Mouse (Mus musculus) thymus, postnatal 25 days (tissue): ENCODE data around the gene Gcnt1.

Experiments
- DNase-seq: peaks from one replicate; pipeline ENCODE4 v3.0.0; 2022

Gene Gcnt1

DNA sequence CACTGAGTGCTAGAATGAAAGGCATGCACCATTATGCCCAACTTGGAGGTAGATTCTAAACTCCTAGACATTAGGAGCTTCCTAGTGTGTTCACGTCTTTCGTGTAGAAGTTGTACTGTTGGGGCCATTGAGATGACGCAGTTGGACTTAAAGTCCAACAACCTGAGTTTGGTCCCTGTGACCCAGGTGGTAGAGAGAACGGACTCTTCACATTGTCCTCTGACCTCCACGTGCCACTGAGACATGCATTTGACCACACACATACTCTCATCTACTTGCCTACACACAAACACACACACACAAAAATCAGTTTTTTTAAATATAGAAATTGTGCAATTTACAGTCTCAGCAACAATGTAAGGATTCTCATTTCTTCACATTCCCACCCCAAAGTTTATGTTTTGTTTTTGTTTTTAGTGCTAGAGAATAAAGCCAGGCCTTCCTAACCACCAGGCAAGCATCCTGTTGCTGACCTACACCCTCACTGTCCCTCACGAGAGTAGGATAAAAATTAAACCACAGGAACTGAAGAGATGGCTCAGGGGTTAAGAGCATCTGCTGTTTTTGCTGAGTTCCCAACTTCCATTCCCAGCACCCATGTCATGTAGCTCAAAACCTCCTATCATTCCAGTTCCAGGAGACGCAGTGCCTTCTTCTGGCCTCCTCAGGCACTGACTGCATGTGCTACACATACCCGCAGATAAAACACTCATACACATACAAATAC is 6.1 kb downstream of the Gcnt1 start:
- DNase-seq: no peak

DNA sequence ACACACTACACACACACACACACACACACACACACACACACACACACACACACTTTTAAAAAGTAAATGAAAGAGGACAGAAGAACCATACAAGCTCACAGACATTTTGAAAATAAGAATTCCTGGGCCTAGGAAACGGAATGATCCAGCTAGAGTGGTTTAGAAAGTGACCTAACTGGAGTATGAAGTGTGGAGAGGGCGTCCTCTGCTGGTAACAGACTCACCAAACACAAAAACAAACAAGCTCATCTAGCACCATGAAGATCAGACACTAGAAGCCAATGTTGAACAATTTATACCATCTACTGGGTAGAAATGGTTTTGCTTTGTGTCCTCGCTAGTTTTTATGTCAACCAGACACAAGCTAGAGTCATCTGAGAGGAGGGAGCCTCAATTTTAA is 7.9 kb downstream of the Gcnt1 start:
- DNase-seq: peak; percentile 3

DNA sequence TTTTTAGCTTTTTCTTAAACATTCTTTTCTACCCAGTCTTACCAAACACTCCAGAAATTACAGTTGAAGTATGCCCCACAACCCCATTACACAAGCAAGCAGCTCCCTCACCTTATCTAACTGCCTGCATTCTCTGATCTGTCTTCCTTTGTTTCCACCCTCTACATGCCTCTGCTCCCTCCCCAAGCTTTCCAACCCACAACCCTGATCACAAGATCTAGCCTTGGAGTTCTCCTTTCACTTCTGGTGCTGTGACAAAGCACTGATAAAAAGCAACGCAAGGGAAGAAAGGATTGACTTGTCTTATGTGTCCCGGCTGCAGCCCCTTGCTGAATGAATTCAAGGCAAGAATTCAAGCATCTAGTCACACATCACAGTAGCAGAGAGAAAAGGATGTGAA is 11.5 kb downstream of the Gcnt1 start:
- DNase-seq: no peak

DNA sequence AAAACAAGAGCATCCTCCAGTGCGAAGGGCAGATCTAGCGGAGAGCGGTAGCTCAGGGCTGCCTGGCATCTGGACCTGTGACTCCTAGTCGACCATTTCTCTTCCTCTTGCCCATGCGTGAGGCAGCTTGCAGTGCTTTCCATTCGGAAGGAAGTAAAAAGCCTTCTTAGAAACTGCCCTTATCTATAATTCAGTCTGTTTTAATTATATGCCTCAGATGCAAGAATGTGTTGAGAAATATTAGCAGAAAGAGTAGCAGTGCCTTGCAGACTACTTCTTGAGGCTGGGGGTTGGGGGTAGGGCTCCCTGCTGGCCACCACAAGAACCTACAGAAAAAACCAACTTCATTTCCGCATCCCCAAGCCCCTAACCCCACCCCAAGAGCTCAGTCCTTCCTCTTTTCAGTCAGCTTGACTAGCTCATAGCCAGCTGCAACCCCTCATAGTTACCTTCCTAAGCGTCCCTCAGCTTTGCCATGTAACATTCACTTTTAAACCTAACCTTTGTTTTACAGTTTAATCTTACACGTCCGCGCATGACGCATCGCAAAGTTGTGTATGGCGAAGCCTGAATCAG is 13.2 kb downstream of the Gcnt1 start:
- DNase-seq: no peak

DNA sequence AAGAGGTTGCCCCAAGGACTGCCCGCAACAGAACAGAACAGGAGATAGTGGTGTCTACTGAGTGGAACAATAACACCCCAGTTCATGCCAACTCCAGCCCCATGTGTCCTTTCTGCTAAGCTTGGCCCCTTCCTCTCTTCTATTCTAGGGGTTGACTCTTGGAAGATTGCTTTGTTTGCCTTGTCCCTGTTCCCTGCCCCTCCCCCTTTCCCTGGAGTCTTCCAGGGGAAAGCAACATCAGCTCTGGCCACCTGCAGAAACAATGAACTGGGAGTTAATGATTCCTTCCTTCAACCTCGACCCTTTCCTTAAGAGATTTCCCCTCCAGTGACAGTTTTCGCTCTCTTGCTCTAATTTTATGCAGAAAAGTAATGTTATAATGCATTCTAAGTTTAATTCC is 15.3 kb downstream of the Gcnt1 start:
- no peak for DNase-seq

DNA sequence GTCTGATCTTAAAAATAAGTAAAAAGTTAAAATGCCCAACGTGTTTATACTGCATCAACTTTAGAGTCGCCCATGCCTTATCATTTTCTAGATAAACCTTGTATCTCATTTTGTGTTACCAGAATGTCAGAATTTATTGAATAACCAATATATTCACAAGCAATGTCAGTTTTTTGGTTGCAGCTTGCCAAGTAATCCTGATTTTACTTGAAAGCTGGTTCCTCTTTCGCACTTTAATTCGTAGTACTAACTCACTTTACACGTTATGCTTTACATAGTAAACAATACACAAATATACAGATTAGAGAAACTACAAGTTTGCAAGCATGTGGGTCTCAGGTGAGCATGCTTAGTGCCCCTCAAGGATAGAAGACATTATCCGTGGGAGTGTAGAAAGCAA is 15.7 kb downstream of the Gcnt1 start:
- no peak for DNase-seq

DNA sequence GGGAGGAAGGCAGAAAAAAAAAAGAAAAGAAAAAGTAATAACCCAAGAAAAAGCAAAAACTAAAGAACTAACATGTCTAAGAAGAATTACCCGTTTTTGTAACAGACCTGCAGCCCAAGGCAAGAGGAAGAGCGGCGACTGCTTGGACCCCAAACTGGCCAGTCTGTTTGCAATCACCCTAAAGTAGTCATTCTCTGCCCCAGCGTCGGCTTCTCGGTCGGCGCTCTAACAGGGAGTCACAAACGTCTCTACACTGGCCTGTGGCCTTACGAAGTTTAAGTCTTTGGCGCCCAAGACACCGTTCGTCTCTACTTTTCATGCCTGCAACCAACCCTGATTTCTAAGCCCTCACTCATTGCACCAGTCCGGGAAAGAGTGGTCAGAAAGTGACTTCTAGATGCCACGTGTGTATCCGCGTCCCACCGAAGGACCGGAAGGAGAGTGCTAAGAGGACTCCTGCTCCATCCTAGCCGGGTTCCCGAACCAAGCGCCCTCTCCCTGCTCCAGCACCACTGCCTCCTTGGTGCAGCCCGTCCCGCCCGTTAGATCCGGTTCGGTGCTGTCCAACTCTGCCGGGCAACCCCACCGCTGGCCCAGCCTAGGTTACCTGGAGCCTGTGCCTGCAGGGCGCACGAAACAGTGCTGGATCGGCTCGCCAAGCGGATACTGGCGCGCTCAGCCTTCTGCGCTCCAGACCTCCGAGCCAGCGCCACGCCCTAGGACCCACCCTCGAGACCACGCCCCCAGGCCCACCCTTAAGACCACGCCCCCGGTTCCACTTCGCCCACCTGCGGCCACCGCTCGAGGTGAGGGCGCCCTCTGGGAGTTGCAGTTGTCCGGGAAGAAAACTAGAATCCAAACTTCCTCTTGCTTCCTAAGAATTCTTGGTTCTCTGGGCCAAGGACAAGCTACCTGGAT is 16.4 kb downstream of the Gcnt1 start:
- DNase-seq: peak; percentile 81

DNA sequence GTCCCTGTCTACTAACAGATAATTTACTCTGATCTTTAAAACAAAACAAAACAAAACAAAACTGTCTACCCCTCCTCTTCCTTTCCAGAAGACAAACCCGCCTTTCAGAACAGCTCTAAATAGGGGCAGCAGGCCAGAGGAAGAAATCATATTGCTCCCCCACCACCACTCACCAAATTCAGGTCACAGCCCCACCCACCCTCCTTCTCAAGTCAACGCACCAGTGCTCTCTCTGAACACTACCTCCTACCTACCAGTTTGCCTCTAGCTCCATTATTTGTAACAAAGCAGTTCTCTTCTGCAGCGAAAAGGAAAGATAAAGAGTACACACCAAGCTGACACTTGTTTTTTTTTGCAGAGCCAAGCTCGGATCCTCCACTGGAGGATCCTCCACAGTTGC is 17.3 kb downstream of the Gcnt1 start:
- DNase-seq: no peak

DNA sequence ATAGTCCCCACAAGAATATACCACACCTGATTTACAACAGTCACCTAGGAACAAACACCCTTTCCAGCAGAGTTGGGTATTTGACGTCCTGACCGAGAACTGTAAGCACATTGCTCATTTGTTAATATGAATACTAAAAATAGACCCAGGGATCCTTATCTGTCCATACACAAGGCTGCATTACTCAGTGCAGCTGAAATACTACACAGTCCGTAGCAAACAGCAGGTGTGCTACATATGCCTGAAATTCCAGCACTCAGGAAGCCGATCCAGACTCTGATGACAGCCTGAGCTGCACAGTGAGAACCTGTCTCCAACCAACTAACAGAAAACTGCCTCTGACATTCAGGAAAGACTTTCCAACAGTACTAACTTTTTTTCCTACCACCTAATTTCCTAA is 17.8 kb downstream of the Gcnt1 start:
- no peak for DNase-seq

DNA sequence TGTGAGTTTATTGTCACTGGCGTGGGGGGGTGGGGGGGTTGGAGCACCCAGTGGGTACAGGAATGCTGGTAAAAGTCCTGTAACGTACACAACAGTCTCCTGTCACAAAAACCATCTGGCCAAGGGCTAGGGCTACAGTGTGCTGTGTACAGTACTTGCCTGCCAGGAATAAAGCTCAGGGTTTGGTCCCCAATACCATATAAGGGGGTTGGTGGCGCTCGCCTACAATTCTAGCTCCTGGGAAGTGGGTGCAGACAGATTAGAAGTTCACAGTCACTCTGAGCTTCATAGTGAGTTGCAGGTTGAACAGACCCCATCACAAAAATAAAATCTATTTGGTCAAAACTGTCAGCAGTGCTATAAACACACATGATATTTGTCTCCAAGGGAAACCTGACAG is 18.3 kb downstream of the Gcnt1 start:
- no peak for DNase-seq

DNA sequence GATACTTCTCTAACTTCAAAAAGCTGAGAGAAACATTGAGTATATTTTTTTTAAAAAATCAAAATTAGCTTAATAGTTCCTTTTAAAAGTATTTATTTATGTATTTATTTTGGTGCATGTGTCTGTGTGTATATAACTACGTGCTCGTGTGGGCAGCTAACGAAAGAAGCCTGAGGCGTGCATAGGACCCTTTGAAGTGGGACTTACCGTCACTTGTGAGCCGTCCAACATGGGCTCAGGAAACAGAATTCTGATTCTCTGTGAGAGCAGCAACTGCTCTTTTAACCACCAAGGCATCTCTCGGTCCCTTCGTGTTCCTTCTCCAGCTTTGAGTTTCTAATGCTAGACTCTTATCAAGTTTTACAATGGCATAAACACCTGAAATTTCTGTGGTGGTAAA is 18.9 kb downstream of the Gcnt1 start:
- no peak for DNase-seq

DNA sequence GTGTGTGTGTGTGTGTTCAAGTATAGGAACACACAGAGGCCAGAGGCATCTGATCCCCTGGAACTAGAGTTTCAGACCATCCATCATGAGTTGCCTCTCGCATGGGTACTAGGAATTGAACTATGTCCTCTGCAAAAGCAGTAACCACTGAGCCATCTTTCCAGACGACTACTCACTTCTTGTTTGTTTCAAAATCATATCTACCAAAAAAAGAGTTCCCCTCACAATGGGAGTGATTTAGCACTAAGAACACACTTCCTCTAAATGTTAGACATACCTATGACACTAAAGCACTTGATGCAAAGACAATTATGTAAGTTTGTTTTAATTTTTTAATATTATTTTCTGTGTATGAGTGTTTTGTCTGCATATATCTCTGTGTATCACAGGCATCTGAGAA is 24.8 kb downstream of the Gcnt1 start:
- DNase-seq: no peak

DNA sequence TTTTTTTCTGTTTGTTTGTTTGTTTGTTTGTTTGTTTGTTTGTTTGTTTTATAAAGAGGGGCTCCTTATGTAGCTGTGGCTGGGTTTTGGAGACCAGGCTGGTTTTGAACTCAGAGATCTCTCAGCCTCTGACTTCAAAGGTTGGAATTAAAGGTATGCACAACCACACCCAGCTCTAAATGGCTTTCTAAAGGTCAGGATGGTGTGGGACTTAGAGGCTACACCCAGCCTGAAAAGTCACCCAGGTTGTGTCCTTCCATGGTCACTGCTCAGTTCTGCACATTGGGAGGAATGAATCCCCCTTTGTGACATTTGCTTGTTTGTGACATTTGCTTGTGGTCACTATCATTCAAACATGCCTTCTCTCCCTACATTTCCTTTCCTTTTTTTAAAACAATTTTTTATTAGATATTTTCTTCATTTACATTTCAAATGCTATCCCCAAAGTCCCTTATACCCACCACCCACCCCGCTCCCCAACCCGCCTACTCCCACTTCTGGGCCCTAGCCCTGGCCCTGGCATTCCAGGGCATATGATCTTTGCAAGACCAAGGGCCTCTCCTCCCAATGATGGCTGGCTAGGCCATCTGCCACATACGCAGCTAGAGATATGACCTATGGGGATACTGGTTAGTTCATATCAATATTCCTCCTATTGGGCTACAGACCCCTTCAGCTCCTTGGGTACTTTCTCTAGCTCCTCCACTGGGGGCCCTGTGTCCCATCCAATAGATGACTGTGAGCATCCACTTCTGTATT is 25.7 kb downstream of the Gcnt1 start:
- no peak for DNase-seq

DNA sequence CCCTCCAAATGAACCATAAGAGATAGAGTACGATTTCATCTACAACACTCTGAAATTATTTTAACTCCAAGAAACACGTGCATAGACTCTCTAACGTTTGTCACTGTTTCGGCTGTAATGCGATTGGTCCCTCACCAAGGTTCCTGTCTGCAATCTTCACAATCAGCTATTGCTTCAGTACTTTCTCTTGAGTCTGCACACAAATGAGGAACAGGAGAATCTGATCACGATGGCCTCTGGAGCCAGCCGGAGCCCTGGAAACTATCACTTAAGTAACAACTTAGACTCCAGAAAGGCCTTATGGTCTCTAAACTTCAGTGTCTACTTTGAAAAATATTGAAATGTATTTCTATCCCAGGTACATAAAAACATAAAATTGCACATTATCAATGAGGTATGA is 27.8 kb downstream of the Gcnt1 start:
- DNase-seq: no peak

DNA sequence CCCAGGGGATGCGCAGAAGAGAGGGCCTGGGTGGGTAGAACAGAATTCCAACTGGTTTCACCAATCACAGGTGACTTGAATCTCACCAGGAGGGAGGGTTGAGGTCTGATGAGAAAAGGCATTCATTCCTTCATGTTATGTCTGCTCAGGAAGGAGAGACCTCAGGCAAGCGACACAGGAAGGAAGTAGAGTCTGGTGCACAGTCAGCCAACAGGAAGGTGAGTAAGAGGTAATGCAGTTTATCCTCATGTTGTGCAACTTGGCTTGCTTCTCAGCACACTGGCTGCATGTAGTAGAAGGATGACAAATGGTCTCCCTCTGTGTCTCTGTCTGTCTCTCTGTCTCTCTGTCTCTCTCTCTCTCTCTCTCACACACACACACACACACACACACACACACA is 33.1 kb downstream of the Gcnt1 start:
- no peak for DNase-seq

DNA sequence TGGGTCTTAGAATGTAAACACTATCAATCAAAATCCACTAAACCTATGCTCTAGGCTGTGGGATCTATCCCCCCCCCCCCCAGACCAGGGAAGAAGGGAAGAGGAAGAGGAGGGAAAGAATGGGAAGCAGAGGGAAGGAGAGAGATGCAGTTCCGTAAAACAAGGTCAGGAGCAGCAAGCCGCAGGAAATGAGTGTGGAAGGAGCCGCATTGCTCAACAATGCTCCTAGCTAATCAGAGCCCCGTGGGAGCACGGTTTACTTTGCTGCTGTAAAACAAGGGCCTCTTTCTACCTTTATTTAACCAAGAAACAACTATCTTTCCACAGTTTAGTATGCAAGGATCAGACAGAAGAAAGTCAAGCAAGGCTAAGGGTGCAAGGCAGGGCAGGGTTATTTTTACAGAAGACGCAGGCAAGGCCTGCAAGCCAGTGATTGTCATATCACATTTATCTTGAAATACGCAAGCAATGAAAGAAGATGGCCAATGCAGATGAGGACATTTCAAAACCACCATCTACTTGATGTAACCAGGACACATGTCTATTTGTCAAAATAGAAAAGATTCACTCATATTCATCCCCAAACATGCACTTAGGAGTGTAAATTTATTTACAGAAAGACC is 35.5 kb downstream of the Gcnt1 start:
- no peak for DNase-seq

DNA sequence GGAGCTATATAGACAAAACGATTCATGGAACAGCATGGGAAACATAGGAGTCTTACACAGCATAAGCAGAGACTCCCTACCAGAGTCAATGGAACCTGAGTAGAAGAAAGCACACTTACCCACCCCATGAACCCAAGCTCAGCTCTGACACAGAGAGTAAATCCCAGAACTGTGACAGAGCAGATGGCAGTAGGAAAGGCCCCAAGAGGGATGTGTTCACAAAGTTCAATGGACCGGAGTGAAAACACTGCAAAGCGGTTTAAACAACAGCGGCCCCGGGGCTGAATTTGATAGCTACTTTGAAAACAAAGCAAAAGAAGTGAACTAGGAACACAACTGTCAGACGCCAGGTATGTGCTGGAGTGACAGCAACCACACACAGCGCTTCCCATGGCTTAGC is 36.0 kb downstream of the Gcnt1 start:
- DNase-seq: no peak

DNA sequence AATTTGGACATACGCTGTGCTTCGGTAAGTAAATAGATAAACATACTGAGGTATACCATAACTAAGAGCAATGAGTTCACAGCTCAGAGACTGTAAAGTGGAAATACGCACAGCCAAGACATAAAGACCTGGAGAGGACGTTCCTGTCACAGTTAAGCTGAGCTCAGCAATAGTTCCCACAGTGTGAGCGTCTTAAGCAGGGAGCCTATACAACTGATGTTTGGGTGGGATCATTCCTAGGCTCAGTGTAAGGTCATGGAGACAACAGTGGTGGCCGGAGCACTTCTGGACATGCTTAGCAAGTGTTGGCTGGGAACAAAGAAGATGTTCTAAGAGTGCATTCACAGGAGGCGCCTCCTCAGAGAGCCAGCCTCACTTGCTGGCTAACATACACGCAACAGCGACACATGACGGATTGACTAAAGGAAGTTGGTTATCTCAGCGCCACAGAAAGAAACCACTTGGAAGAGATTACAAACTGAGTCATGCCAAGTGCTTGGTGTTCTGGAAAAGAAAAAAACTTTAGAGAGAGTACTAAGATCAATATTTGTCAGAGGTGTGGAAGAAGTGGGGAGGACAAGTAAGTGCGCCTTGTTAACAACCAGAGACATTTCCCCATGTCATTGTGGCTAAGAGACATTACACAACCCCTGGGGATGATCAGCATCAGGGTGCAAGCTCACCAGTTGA is 37.9 kb downstream of the Gcnt1 start:
- no peak for DNase-seq

DNA sequence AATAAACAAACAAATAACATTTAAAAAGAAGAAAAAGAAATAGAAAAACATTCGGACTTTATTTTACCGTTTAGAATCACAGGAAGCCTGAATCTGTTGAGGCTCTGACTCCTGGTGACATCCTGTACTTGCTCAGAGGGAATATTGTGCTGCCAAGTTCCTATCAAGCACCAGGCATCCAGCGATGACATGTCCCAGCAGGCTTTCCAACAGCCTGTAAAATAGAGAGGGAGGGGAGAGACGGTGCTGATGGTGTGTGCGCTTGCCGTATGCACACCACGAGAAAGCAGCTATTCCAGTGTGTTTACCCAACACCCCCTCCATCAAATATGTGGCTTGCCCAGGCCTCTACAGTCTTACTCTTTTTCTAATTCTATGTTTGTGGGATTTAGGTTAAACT is 39.6 kb downstream of the Gcnt1 start:
- no peak for DNase-seq

DNA sequence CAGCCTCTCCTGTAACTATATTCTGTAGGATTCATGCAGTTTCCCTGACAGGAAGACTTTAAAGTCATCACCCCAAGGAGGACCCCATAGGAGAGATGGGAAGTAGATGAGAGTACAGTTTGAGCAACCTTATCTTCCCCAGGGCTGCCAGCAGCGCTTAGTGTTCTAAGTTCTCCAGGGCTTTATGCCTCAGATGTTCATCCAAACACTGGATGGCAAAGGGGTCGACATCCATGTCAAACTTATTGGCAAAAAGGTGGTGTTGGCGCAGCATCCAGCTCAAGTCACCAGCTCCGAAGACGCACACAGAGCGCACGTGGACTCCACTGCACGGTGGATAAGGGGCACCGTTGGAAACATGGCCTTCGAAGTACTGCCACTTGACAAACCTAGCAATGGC is 43.7 kb downstream of the Gcnt1 start:
- no peak for DNase-seq

DNA sequence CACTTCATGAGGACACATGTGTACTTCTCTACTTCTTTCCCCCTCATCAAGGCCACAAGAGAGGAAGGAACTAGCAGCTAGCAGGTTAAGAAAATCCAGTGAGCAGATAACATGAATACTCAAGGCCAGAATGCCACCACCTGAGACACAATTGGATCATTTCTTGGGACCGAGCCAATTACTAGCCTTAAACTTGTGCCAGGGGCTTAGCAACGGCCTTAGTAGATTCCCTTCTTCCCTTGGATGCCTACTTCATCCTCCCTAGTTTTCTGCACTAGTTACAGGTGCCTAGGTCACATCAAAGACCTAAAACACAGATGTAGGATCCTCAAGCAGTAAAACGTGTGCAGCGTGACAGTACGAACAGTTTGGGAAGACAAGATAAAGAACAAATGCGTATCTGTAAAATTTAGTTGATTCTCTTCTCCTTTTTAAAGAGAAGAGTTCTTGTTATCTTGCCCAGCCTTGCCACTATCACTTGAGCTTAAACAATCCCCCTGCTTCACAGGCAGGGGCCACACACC is 44.7 kb downstream of the Gcnt1 start:
- DNase-seq: no peak

DNA sequence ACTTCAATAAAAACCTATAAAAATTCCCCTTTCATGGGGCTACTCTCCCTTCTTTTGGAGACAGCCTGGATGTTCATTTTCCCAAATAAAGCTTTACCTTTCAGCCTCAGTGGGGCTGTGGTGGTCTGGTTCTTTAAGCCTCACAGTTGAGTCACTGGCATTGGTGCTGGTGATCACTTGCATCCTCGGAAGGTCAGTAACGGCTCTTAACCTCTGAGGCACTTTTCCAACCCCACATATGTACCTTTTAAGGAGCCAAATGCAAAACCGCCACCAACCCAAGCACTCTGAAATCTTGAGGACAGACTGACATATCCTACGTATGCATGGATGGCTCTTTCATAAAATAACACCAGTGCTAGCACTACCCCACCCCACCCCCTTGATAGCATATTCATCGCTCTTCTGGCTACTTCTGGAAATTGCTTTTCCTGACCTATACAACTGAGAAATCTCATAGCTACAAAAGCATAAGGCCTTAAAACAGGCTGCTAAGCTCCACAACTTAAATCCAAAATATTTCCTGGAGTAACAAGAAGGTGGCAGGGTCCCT is 48.9 kb downstream of the Gcnt1 start:
- DNase-seq: no peak
